Mouse (Mus musculus) spleen, postnatal 4 days (tissue): ENCODE data around the gene Tmem176a.
A peak's percentile ranks its signal among the peaks of the same experiment; 100 is the strongest.

Experiments
- DNase-seq, 2 experiments: peaks; one replicate each; pipeline ENCODE4 v3.0.0; 2022; ENCODE audit warnings: low spot score in 2 of 2

Tmem176a gene

DNA sequence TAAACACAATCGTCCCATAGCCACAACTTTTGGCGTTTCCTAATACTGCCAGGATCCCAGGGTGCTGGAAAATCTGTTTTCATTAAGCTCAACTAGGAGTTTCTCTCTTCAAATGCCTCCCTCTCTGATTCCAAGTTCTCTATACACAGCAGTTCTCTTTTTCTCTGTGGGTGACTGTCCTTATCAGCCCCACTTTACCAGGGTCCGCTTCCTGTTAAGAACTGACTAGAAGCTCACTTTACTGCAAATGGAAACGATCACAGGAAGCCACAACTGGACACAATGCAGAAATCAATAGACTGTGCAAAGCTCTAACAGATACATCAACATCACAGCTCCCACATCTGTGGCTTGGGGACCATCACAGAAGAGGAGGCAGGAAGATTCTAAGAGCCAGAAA is 53.5 kb downstream of the Tmem176a start:
- DNase-seq, result peak in 1 of 2 experiments; percentile 25

DNA sequence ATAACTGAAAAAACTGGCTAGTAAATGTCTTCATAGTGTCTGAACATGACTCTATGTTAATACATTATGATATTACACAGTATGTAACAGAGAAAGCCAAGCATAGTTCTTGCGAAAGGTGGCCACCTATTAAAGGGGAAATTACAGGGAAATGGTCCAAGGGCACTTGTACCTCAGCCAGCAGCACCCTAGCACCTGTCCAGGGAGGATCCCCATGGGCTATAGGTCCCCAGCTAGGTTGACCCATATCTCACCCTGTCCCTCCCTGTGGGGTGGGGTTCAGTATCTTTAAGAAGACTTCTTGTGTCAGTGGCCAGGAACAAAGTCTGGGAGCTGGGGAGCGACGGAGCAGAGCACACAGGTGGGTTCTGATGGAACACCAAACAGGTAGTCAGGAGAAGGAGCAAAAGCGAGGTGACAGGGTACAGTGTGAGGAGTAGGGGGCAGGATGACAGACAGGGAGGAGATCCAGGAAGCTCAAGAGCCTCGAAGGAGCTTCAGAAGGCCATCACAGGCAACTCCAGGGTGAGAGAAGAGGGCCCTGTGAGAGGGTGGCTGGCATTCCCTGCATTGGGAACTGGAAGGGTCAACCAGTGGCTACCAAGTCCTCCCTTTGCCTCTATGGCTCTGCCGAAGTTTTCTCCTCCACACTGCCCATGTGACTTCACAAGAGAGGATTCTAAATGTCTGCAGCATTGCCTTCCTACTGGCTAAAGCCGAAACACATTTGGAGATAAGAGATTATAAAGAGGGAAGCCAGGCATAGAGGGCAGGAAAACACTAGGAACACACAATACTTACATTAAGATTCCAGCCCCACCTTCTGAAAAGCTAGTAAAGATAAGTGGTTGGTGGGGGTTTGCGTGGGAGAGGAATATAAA is 54.5 kb downstream of the Tmem176a start:
- DNase-seq, result peak in 1 of 2 experiments; percentile 40

DNA sequence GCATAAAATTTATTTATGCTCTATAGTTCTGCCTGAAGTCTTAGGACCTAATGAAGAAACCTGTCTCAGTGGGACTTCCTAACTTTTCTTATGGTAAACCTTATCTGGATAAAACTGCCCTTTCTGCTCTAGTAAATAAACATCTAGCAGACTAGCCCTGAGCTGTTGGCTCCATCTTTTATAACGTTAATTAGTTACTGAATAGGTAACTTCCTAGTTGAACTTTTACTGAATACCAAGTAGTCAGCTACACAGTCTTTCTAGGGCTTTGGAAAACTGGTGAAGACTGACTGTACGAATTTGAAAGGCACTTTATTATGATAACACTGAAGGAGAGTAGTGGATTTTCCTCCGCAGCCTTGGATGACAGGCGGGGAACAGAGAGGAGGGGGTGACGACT is 55.2 kb downstream of the Tmem176a start:
- no peak for DNase-seq
